Mouse (Mus musculus): ENCODE measurements around the gene Coro2a.
"Not testable (repeated sequence)": the region's sequence is repeated elsewhere in the genome, so short reads cannot be mapped to it uniquely, and the experiment has no call there.

Gene Coro2a

DNA sequence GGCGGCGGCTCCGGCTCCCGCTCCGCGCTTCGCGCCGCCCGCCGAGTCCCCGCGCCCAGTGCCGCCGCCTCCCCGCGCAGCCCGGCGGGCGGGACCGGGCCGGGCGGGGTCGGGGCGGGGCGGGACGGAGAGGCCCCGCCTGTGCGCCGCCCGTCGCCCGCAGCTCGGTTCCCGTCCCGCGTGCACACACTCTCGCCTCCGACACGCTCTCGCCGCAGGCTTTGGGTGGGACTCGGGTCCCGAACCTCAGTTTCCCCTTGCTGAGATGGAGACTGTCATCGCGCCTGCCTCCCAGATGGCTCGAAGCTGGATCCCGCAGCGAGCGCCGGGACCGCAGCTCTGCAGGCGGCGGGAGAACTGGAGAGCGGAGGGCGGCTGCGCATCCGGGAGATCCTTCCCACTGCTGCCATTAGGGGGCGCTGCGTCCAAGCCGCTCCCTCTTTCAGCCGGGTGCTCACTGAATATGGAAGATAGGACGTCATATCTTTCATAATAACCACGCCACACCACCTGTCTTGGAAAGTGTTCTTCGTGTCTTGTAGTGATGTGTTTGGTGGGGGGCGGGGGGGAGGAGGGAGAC lies at the start of gene Coro2a:
Coro2a (minus strand) TSS at position 359 of the 580 bp plus-strand sequence.
- DNase-seq (ENCODE audit: low spot score in 2 of 2), result peak; percentile 71 to 83

GRCm38 (mm10) chr4:46650086-46650753 lies 48.2 kb upstream of the Coro2a start, which contains the start of gene Tbc1d2:
Gene Tbc1d2 (minus strand): TSS chr4:46650209.
- DNase-seq (ENCODE audit: low spot score in 2 of 2), result peak; percentile 79 to 93

GRCm38 (mm10) chr4:46649161-46649560 lies 47.2 kb upstream of the Coro2a start:
- no peak for DNase-seq (ENCODE audit: low spot score in 2 of 2)

DNA sequence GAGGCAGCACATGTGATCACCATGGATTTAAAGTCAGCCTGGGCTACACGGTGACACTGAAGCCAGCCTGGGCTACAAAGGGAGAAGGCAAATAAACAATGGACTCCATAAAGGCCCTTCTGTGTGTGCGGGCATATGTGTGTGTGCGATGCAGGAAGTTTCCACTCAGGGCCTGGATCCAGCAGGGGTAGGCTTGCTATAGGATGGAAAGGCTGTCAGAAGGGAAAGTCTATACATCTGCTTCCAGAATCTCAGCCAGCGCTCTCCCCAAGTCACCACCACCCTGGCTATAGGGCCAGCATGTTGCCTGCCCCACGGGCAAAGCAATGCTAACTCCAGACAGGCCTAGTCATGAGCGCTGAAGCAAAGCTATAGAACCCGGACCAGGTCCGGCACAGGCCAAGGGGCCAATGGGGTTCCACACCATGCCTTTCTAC lies 41.7 kb upstream of the Coro2a start:
- no peak for DNase-seq (ENCODE audit: low spot score in 2 of 2)

DNA sequence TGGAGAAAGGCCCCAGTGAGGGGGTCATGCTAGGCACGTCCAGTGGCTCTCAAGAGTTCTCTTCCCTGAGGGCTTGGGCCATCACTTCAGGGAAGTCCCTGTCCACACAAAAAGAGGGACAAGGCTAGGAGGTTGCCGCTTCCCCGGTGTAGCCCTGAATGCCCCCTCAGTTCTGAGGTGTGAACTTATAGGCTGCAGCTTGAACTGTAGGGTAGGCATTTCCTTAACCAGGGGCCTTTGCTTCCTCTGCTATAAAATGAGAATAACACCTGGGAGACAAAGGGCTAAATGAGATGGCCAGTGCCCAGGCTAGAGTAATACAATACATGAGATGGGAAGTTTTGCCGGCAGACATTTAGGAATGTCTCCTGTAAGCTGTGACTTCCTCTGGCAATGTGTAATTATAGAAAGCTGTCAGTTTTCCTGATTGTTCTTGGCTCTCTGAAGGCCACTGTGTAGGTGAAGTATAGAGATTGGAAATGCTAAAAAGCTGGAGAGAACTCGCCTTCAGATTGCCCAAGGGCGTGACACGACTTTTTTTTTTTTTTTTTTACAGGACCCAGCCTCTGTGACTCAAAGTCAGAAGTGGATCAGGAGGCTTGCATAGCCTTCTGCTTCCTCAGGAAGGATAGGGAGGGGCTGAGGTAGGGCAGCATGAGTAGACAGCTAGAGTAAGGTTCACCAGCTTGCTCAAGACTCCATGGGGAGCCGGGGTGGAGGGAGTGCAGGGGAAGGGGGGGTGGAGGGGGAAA lies 41.1 kb upstream of the Coro2a start:
- no peak for DNase-seq (ENCODE audit: low spot score in 2 of 2)

DNA sequence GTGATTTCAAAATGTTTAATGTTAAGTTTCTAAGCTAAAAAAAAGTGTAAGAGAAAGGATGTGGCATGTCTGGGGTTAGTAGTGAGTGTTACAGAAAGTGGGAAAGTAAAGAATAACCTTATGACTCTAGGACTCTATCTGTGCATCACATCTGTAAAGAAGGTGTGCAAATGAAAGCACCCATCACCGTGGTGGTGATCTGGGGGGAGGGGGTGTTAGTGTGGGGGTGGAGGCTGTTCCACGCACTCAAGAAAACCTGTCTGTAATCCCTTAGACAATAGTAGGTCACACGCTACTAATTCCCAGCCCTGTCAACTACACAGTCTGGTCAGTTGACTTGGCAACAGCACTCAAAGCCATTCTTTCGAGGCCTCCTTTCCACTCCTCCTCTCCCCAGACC lies 39.3 kb upstream of the Coro2a start:
- no peak for DNase-seq (ENCODE audit: low spot score in 2 of 2)

- no peak for DNase-seq (ENCODE audit: low spot score in 2 of 2)
These were observed 37.9 kb upstream of the Coro2a start for GRCm38 (mm10) chr4:46639866-46640265.

DNA sequence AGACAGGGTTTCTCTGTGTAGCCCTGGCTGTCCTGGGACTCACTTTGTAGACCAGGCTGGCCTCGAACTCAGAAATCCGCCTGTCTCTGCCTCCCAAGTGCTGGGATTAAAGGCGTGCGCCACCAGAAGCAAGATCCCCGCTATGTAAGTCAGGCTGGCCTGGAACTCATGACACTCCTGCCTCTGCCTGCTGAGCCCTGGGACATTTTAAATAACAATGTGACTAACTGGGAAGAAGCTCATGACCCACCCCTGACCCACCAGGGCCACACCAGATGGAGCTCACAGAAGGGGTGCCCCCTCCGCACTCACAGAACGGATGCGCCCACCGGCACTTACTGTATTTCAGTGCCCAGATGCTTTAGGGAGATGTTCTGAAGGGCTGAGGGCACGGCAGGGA lies 35.2 kb upstream of the Coro2a start:
- DNase-seq (ENCODE audit: low spot score in 2 of 2), result not testable (repeated sequence)

GRCm38 (mm10) chr4:46635702-46636430 lies 33.9 kb upstream of the Coro2a start:
- DNase-seq (ENCODE audit: low spot score in 2 of 2), result no peak

DNA sequence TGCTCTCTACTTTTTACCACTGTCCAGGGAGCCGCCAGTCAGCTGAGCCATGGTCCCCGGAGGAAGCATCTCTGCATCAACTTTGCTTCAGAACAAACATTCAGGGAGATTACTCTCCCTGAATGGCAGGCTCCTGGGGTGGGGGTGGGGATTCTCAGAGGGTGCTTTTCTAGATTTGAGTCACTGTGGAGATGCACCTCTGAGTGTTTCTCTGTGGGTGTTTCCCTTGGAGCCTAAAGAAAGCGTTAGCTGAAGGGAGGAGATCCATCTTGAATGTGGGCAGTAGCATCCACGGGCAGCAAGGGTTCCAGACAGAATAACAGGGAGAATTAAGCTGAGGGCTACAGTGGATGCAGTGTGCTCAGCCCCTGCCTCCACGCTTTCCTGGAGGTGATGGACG lies 32.9 kb upstream of the Coro2a start:
- no peak for DNase-seq (ENCODE audit: low spot score in 2 of 2)

GRCm38 (mm10) chr4:46633565-46633964 lies 31.6 kb upstream of the Coro2a start:
- DNase-seq (ENCODE audit: low spot score in 2 of 2), result not testable (repeated sequence)

DNA sequence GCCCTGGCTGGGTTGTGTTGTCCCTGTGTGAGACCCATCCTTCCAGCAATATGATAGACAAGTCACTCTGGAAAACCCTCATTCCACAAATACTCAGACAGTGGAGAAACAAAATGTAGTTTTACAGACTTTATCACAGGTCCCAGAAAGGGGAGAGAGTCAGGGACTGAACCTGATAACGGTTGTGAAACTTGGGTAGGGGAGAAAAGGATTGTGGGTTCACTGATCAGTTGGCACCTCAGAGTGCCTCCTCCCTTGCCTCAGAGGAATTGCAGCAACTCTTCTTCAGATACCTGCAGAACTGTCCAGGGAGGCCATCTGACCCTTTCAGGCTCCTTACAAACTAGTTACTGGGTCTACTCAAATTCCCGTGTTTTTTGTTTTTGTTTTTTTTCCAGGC lies 30.5 kb upstream of the Coro2a start:
- DNase-seq (ENCODE audit: low spot score in 2 of 2), result no peak

DNA sequence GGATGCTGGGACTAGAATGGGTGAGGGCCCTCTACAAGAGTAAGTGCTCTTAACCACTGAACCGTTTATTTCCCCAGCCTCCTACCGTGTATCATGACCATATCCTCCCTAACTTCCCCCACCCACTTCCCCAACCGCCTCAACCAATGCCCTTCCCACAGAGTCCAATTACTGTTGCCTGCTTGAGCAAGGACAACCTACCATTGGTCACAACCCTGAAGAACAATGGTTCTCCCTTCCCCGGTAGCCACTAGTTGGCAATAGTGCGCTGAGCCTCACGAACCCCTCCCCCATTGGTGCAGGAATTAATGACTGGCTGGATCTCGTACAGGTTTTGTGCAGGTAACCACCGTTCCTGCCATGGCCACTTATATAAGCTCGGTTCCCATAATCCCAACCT lies 28.4 kb upstream of the Coro2a start:
- DNase-seq (ENCODE audit: low spot score in 2 of 2), result no peak

DNA sequence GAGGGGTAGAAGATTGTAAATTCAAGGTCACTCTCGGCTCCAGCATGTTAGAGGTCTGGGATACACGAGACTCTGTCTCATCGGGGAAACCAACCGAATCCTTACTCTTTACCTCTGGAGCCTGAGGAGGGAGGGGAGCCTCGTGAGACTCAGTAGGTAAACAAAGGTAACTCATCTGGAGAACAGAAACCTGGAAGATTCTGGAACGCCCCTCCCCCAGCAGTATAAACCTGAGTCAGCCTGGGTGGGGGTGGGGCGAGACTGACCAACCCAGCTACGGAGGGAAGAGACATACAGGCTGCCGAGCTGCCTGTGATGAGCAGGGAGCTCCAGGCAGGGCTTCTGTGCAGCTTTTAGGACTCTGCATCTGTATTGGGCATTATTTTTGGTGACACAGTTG lies 26.9 kb upstream of the Coro2a start:
- no peak for DNase-seq (ENCODE audit: low spot score in 2 of 2)

DNA sequence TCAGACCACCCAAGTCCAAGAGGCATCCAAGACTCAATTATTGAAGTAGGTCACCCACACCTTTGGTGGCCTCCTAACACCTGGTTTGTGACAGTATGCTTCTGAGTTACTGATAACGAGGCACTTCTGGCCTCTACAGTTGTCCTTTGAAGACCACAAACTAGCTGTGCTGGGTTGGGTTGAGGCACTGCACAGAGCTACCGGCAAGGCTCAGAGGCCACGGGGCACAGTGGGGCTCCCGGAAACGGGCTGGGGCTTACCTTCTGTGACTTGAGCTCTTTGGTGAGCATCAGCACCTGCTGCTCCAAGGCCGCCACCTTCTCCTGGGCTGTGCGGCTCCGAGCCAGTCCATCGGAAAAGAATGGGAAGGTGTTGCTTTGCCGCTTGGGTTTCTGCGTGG lies 26.1 kb upstream of the Coro2a start:
- DNase-seq (ENCODE audit: low spot score in 2 of 2), result no peak

DNA sequence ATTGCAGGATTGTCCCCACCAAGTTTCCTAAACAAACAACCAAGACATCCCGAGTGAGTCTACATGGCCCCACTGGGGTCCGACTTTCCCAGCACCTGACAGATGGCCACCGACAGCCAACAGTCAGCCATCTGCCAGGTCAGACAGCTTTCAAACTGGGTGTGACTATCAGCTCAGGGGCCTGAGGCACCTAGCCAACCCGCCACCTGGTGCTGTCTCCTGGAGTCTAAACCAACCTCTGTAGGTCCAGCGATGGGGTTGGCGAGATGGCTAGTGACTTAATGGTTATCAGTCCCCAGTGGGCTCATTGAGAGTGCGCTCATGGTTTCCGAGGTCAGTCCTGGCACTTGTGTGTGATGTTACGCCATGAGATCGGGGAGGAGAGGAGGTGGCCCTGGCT lies 23.1 kb upstream of the Coro2a start:
- no peak for DNase-seq (ENCODE audit: low spot score in 2 of 2)

- DNase-seq (ENCODE audit: low spot score in 2 of 2), result no peak
These were observed 21.0 kb upstream of the Coro2a start for GRCm38 (mm10) chr4:46623007-46623406.

DNA sequence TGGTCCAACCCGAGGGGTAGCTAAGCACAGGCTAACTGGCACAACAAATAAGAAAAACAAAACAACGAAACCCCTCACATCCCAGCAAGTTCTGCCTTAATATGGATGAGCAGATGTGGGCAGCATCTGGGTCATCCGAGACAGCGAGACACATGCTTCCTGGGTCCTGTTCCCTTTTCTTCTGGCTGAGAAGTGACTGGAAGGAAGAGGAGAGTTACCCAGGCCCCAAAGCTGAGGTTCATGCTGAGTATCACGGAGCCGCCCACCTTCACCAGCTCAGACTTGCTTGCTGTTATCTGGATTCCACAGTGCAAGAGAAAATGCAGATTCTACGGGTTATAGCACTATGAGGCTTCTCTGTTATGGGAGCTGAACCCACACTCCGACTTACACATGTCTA lies 18.9 kb upstream of the Coro2a start:
- DNase-seq (ENCODE audit: low spot score in 2 of 2), result no peak

GRCm38 (mm10) chr4:46620330-46620729 lies 18.3 kb upstream of the Coro2a start:
- no peak for DNase-seq (ENCODE audit: low spot score in 2 of 2)

GRCm38 (mm10) chr4:46618196-46618817 lies 16.3 kb upstream of the Coro2a start:
- no peak for DNase-seq (ENCODE audit: low spot score in 2 of 2)

DNA sequence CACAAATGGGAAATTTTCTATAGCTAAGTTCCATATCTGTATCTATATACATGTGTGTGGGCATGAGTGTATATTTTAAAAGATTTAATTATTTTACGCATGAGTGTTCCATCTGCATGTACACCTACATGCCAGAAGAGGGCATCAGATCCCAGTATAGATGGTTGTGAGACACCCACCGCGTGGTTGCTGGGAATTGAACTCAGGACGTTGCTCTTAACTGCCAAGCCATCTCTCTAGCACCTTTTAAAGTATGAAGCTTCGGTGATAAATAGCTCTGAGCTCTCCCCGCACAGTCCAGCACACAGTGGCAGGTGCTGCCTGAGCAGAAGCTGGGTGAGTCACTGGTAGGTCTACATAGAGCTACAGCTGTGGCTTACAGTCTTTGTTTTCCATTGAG lies 15.4 kb upstream of the Coro2a start:
- DNase-seq (ENCODE audit: low spot score in 2 of 2), result no peak

- DNase-seq (ENCODE audit: low spot score in 2 of 2), result no peak
These were observed 12.6 kb upstream of the Coro2a start for GRCm38 (mm10) chr4:46614641-46615040.
